Mouse (Mus musculus) cerebellum, postnatal 4 days (tissue): Measurements from ENCODE around the gene Rassf3.

Experiments
- DNase-seq, 2 experiments: peaks; one replicate each; pipeline ENCODE4 v3.0.0; 2022; ENCODE audit warnings: low spot score in 2 of 2, mixed read lengths in 1 of 2

The Rassf3 gene

GRCm38 (mm10) chr10:121365781-121366272 lies 110.3 kb downstream of the Rassf3 start:
- no peak for DNase-seq

- DNase-seq: peak; percentile 89 to 94
Measured at GRCm38 (mm10) chr10:121364801-121365564, 111.2 kb downstream of the Rassf3 start, which contains the start of gene Gns. Gene Gns (plus strand): TSS chr10:121365090.

- DNase-seq: no peak
Measured at GRCm38 (mm10) chr10:121364306-121364705, 111.8 kb downstream of the Rassf3 start.

- no peak for DNase-seq
Measured at GRCm38 (mm10) chr10:121363201-121363600, 112.9 kb downstream of the Rassf3 start.

GRCm38 (mm10) chr10:121360358-121360757 lies 115.8 kb downstream of the Rassf3 start:
- DNase-seq: no peak
